Mouse (Mus musculus): ENCODE measurements around the gene Urad.
A peak's percentile ranks its signal among the peaks of the same experiment; 100 is the strongest.

The Urad gene

DNA sequence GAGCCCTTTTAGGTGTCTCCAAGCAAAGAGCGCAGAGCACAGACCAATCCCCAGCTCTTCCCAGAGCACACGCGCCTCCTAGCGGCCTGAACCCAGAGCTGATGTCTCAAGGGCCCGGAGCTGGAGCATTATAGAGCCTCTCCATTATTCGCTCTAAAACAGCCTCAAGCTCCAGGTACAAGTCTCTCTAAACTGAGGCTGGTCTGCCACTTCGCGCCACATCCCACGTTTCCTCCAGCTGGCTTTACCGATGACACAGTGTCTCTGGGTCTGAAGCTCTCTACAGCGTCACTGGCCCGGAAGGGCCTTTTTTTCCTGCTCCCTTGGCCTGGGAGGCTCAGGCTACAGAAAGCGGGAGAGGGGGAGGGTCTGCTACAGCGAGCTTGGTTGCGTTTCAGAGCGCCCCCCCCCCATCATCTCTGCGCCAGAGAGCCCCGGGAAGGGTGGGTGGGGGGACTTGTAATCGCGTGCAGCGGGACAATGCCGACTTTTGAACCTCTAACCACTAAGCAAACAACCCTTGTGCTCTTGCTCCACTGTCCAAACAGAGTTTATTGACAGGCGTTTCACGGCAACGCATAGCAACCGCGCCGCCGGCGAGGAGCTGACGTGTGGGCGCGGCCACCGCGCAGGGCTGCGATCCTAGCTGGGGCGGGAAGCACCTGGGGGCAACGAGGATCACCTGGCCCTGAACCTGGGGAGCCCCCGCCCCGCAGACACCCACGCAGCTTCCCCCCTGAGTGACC, 22.8 kb downstream of the Urad start:
- peak; percentile 40 for DNase-seq

- no peak for DNase-seq
Measured at GRCm38 (mm10) chr5:147297249-147297648, 25.0 kb downstream of the Urad start.

GRCm38 (mm10) chr5:147294121-147294520, 28.1 kb downstream of the Urad start:
- no peak for DNase-seq

- peak; percentile 65 for DNase-seq
Measured at GRCm38 (mm10) chr5:147293127-147293910, 28.9 kb downstream of the Urad start.

- DNase-seq: no peak
Measured at GRCm38 (mm10) chr5:147292506-147293120, 29.6 kb downstream of the Urad start.

DNA sequence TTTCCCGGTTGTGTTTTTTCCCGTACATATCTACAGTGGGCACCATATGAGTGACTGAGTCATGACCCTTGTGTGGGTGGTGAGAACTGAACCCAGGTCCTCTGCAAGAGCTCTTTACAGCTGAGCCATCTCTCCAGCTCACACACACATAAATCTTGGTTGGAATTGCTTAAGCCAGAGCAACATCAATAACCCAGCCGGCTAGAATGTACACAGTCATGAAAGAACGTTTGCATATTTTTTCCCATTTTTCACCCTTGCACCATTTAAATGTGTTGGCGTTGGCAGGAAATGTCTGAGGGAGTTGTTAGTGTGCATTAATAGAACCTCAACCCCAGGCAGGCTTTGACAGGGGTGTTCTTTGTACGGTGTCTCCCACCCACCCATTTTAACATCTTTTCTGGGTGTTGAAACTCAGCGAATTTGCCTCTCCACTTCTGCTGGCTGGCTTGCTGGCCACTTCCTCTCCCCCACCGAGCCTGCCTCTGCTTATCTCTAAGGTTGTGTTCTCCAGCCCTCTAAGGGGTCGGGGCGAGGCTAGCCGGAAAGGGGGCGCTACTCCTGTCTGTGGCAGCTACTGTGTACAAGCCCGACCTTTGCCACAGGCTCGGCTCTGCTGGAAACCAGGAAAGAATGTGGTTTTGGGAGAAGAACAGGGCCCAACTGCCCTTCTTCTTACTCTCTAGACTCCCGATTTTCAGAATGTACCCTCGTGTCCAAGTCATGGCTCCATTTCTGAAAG, 30.3 kb downstream of the Urad start:
- DNase-seq: no peak

DNA sequence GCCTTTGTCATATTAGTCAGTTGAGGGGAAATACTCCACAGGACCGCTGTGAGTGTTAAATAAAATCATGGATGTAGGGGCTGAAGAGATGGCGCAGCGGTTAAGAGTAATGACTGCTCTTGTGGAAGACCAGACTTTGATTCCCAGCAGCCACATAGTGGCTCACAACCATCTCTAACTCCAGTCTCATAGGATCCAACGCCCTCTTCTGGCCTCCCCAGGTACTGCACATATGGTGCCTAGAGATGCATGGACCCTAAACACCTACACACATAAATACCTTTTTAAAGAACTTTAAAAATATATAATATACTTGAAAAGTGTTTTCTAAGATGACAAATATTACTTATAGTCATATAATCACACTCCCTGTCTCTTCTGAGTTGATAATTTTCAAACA, 37.9 kb downstream of the Urad start:
- DNase-seq: no peak

GRCm38 (mm10) chr5:147277547-147277925, 44.7 kb downstream of the Urad start:
- DNase-seq: no peak

- no peak for DNase-seq
Measured at GRCm38 (mm10) chr5:147276701-147277546, 45.3 kb downstream of the Urad start.

GRCm38 (mm10) chr5:147275761-147276160, 46.5 kb downstream of the Urad start:
- DNase-seq: no peak

- DNase-seq: no peak
Measured at GRCm38 (mm10) chr5:147274174-147275141, 47.8 kb downstream of the Urad start.

DNA sequence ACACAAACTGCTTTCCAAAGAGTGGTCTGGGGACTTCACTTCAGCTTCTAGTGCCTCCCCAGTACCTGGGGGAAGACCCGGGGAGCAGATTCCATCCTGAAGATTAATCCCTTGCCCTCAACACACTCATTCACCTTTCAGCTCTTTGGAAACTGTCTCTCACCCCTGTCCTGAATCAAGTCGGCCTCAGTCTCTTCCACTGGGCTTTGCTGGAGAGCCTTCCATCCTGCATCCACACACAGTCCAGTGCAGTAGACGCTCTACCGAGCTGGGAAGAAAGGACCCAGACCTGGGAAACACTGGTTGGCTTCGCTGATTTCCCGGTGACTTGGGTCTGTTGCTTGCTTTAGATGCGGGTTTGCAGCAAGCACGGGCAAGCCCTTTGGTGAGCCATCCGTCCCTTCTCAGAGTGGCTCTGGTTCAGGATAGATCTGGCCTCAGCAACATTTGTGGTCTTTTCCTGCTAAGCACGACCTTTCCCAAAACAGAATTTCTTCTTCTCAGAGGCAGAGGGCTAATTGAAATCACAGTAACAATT, 49.4 kb downstream of the Urad start:
- DNase-seq: no peak

GRCm38 (mm10) chr5:147272046-147272807, 50.0 kb downstream of the Urad start:
- DNase-seq: no peak

DNA sequence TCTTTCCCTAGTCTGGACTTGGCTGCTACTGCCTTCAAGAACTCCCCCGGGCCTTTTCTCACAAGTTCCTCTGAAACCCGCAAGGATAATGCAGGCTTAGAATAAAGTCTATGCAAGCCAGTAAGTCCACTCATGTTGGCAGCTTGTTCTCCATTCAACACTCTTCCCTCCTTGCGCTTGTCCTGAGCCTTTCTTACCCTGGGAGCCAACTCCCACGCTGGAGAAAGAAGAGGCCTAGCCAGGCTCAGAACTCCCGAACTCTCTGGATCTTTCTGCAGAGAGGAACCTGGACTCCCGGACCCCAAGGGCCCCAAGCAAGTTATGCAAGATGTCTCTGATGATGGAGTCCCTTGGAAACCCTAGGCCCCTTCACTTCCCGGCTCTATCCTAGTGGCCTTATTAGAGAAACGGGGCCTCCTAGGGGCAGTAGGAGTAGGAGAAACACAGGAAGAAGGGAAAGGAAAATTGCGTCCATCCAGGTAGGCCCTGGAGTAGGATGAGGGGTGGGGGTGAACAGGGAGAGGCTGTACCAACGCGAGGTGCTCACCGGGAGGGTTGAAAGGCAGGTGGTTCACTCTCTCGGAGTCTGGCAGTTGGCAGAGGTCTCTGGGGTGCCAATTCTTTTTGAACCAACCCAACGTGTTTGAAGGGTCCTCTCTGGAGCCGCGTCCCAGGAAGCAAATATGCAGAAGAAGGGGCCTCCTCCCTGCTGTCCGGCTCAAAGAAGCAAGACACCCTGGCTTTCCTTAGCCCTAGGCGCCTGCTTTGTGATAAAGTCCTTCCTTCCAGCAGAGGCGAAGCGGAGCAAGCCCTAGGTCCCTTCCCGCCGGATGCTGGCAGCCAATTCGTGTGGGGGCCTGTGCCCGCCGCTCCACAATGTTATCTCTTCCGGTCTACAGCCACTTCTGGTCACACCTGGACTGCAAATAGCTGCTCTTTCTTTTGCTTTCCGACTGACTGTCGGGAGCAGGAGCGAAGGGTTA, 51.3 kb downstream of the Urad start:
- no peak for DNase-seq

- DNase-seq: no peak
Measured at GRCm38 (mm10) chr5:147269926-147270672, 52.1 kb downstream of the Urad start, which contains the start of gene Pdx1. TSS of gene Pdx1 (plus strand) at chr5:147269959.

GRCm38 (mm10) chr5:147269371-147269770, 52.9 kb downstream of the Urad start:
- no peak for DNase-seq

DNA sequence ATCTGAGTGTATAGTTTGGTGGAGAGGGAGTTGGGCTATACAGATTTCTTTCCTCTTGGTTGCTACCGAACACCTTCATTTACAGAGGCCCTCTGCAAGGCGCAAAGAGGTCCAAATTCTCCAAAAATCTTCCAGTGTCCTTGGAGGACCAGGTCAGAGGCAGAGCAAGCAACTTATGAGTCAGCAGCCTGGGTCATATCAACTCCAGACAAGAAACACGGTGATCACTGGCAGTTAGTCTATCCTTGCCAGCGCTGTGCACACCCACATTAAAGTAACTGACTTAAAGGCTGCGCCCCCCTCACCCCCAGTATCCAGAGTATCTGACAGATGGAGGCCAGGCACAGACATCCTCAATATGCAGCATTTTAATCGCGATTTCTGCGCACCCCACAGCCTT, 53.5 kb downstream of the Urad start:
- no peak for DNase-seq

GRCm38 (mm10) chr5:147267434-147267833, 54.8 kb downstream of the Urad start:
- no peak for DNase-seq

Measured in lung, postnatal 10 days (tissue).